8 mouse cellular contexts compared by ENCODE assay signal in the genomic region with DNA sequence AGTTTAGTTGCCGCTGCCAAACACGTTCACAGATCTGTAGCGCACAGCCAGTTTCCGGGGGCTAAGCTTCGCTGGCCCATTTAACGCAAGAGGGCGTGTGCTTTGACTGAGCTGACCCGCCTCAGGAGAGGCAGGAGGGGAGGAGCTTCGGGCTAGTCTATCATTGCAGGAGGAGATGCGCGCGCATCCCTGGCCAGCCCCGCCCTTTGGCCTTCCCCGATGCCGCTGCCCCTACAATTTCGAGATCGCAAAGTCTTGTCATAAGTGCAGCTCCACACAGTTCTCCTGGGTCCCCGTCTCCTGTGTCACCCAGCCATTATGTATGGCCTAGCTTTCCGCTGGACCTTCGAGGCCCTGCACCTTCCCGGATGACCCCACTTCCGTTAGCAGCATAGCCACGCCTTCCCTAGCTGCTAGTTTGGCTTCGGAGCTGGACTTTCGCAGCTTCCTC. TPM values are rescaled to one million over a fixed set of nuclear protein-coding genes. Genes with fewer than 3 reads are reported as not detected.
DNase-seq lines count a peak whose midpoint lies in the region; ATAC-seq lines count a peak whose summit lies in the region.

A gene (minus strand): TSS at position 369 of the 451 bp plus-strand sequence.

- DNase-seq in R1 (ENCODE audit: low read depth, low spot score) = peak; percentile 91
- DNase-seq in cerebellum, postnatal 25 days = peak; percentile 87 to 90
- DNase-seq in frontal cortex, postnatal 36 days (ENCODE audit: low spot score in 2 of 2) = peak; percentile 83
- peak; percentile 71 for DNase-seq in left cerebral cortex, adult 11 months (ENCODE audit: low spot score)
- DNase-seq in lung, postnatal 4 days = peak; percentile 90 to 91
- peak; percentile 73 for DNase-seq in retina, postnatal 7 days (ENCODE audit: low read depth, low spot score)
- peak; percentile 69 for DNase-seq in urinary bladder, adult 2 months (ENCODE audit: low spot score)

- no peaks in the 10 kb centered on the region for H3K9me3 ChIP-seq in hindbrain, embryonic 15.5 days

- peak; percentile 85 for ATAC-seq in hindbrain, embryonic 15.5 days (ENCODE audit: low FRiP score, low read depth)

- peak within 1 kb of the TSS; percentile 57 for H3K4me3 ChIP-seq in hindbrain, embryonic 15.5 days

- peaks cover 6% of the 10 kb centered on the region for H3K4me1 ChIP-seq in hindbrain, embryonic 15.5 days (replicated peaks)

- peak within 1 kb of the TSS; percentile 52 for H3K9ac ChIP-seq in hindbrain, embryonic 15.5 days

- no peaks in the 10 kb centered on the region for H3K27me3 ChIP-seq in hindbrain, embryonic 15.5 days

- H3K4me2 ChIP-seq in hindbrain, embryonic 15.5 days = peak within 1 kb of the TSS; percentile 69

- peak within 1 kb of the TSS; percentile 88 for H3K27ac ChIP-seq in hindbrain, embryonic 15.5 days (replicated peaks)

- peaks cover 3% of the 10 kb centered on the region; the same call in 1 of the 2 replicates for H3K36me3 ChIP-seq in hindbrain, embryonic 15.5 days

- 17% methylated on average over 25 of the region's 25 CpGs for WGBS in hindbrain, embryonic 15.5 days

RNA-seq across cellular contexts. Expression of the gene that starts here (rescaled TPM):
- 46.3 and 53.2 TPM in 2 replicates for polyA plus RNA-seq in hindbrain, embryonic 15.5 days (2015; fragmentation: Nextera tagmentation; extraction: Ambion mirVana)
- polyA plus RNA-seq in urinary bladder, adult 2 months (2012; rRNA removed) = 95.5 and 113 TPM in 2 replicates

Comparison
In these comparisons a context has a peak if more than half of its experiments do, and no peak if none do; other contexts are left out.
1. Peak in every context shown above with its lines: DNase-seq, ATAC-seq, H3K4me3 ChIP-seq and H3K27ac ChIP-seq.